Mouse (Mus musculus) brown adipose tissue, adult 24 weeks (tissue): ENCODE measurements around the gene 4930550L24Rik. TPM values are rescaled to one million over a fixed set of nuclear protein-coding genes. Genes with fewer than 3 reads are reported as not detected.

Experiments used
- H3K27ac ChIP-seq: fragments of 200-500 bp; replicated peaks from 2 replicates; pipeline ENCODE4 v1.5.1; 2012; ENCODE audit warnings: low read depth, mild to moderate bottlenecking, low read length
- H3K4me1 ChIP-seq: fragments of 200-500 bp; 2 replicates; pipeline ENCODE4 v1.6.1; 2012; ENCODE audit warnings: low read length, mixed read lengths; ENCODE audit not compliant: control insufficient read depth, insufficient read depth, insufficient read length
- H3K4me3 ChIP-seq: fragments of 200-500 bp; 2 replicates; pipeline ENCODE4 v1.5.1; 2012; ENCODE audit warnings: low read depth, mild to moderate bottlenecking, low read length, moderate library complexity; ENCODE audit not compliant: insufficient read depth
- polyA plus RNA-seq: library from polyadenylated mRNA; stranded (reverse); fragments of >200 nt; gene quantifications from 2 replicates; pipeline ENCODE4 v1.2.4, GENCODE M21; 2012; ENCODE audit not compliant: missing spikeins, insufficient read depth, insufficient read length

The 4930550L24Rik gene
- not detected in 2 replicates for polyA plus RNA-seq

DNA sequence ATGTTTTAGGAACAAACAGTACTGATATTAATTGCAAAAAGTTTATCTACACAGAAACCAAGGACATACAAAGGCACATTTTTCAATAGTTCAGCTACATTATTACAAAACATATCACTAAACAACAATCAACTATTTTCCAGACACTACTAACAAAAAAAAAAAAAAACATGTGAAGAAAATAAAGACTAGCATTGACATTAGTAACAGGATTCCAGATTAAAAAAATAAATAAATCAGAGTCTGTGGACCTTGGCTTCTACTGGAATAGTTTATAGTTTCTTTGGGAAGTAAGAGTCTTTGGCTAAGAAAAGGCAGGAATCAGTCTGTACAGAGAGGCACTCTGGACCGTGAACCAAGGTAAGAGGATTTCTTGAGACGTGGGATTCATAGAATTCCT is at the start of gene 4930550L24Rik:
Gene 4930550L24Rik (plus strand): TSS at position 301 of the 400 bp plus-strand sequence.
- no peaks in the 10 kb centered on the region for H3K4me1 ChIP-seq
- H3K27ac ChIP-seq = no peak within 1 kb of the TSS

GRCm38 (mm10) chrX:58900753-58901152 is 8.4 kb upstream of the 4930550L24Rik start:
- no peaks in the 10 kb centered on the region for H3K4me1 ChIP-seq
- no peak overlapping the region for H3K27ac ChIP-seq
- no peak overlapping the region for H3K4me3 ChIP-seq

More for the DNA sequence above, at the start of gene 4930550L24Rik:
- no peak within 1 kb of the TSS for H3K4me3 ChIP-seq

- Histone ChIP-seq H3K27ac (no peak overlapping the region), H3K4me1 (no peaks in the 10 kb centered on the region), H3K4me3 (no peak overlapping the region)
Observed at GRCm38 (mm10) chrX:58967969-58968368, 58.8 kb downstream of the 4930550L24Rik start.
